Mouse (Mus musculus) embryonic facial prominence, embryonic 12.5 days (tissue): ENCODE data around the gene Tns4. TPM values are rescaled to one million over a fixed set of nuclear protein-coding genes. Genes with fewer than 3 reads are reported as not detected.
A peak's percentile ranks its signal among the peaks of the same experiment; 100 is the strongest.

ENCODE experiments used
- ATAC-seq: fragments of 200-750 bp; cut with Nextera tagmentation; 2 replicates; pipeline ENCODE4 v1.8.0; 2017; ENCODE audit not compliant: insufficient number of reproducible peaks, insufficient read depth, low FRiP score, low TSS enrichment
- H3K27ac ChIP-seq: fragments of 300-500 bp; sonication (generic); 2 replicates; pipeline ENCODE4 v1.5.1; 2016; ENCODE audit warnings: mild to moderate bottlenecking
- H3K27me3 ChIP-seq: fragments of 300-500 bp; sonication (generic); 2 replicates; pipeline ENCODE4 v1.6.1; 2016; ENCODE audit warnings: mild to moderate bottlenecking, moderate library complexity
- H3K36me3 ChIP-seq: fragments of 300-500 bp; sonication (generic); 2 replicates; pipeline ENCODE4 v1.6.1; 2016; ENCODE audit warnings: mild to moderate bottlenecking
- H3K4me1 ChIP-seq: fragments of 300-500 bp; sonication (generic); 2 replicates; pipeline ENCODE4 v1.6.1; 2016
- H3K4me2 ChIP-seq: fragments of 300-500 bp; sonication (generic); replicated peaks from 2 replicates; pipeline ENCODE4 v1.6.1; 2016; ENCODE audit warnings: mild to moderate bottlenecking, moderate library complexity
- H3K4me3 ChIP-seq: fragments of 300-500 bp; sonication (generic); 2 replicates; pipeline ENCODE4 v1.5.1; 2016; ENCODE audit warnings: mild to moderate bottlenecking
- H3K9ac ChIP-seq: fragments of 300-500 bp; sonication (generic); 2 replicates; pipeline ENCODE4 v1.6.1; 2016; ENCODE audit warnings: mild to moderate bottlenecking, moderate library complexity
- H3K9me3 ChIP-seq: fragments of 300-500 bp; sonication (generic); 2 replicates; pipeline ENCODE4 v1.6.1; 2016; ENCODE audit warnings: mild to moderate bottlenecking, moderate library complexity
- WGBS: fragments of 180-500 bp; shearing (Covaris S2); methylation state at CpG from one replicate; pipeline ENCODE4 v1.1.7; 2016; 5-methylcytosine and 5-hydroxymethylcytosine counted together
- polyA plus RNA-seq: library from polyadenylated mRNA; unstranded; fragments of >200 nt; fragmentation: Nextera tagmentation; extraction: Ambion mirVana; gene quantifications from 2 replicates; pipeline ENCODE4 v1.2.1, GENCODE M21; 2016

Tns4 gene
- polyA plus RNA-seq, 1 experiment from 2014 or later = 0.28 TPM

DNA sequence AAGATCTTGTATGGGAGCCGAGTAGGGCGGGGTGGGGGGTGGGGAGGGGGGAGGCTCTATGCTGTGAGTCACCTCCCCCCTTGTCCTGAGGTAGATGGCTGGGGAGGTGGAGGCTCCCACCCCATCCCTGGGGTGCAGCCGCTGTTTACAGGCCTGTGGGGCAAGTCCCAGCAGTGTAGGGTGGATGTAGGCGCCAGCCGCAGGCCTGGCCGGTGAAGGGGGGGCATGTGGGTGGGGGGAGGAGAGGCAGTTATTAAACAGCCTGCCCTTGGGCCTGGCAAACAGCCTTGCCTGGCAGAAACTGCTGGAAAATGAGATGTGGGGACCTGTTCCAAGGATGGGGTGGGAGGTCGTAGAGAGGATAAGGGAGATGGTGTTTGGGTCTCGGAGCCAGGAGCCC is 7.0 kb downstream of the Tns4 start:
- Histone ChIP-seq H3K4me3 (no peak overlapping the region), H3K36me3 (no peaks in the 10 kb centered on the region), H3K4me1 (peaks cover 29% of the 10 kb centered on the region), H3K4me2 (no peak overlapping the region), H3K9ac (no peak overlapping the region), H3K27me3 (no peaks in the 10 kb centered on the region), H3K27ac (peak overlapping the region; percentile 26; the same call in 1 of the 2 replicates), H3K9me3 (no peaks in the 10 kb centered on the region)
- 50% methylated on average over 8 of the region's 8 CpGs for WGBS
- ATAC-seq = no peak

DNA sequence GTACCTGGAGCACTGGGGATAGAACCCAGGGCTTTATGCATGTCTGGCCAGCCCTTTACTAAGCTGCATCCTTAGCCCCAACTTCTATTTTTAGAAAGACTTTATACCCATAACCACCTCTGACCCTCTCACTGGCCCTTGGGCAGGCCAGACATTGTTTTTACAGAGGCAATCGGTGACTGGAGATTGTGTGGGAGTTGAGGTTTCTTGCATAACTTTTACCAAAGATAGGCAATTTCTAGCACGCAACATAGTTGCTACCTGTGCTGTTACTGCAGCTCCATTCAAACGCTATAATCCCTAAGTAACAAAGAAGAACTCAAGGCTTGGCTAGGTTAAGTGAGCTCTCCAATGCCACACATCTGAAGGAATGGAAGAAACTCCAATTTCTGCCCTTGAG is 7.5 kb downstream of the Tns4 start:
- H3K4me2 ChIP-seq = no peak overlapping the region
- H3K4me1 ChIP-seq = peaks cover 29% of the 10 kb centered on the region
- H3K27me3 ChIP-seq = no peaks in the 10 kb centered on the region
- no peak for ATAC-seq
- peak overlapping the region; percentile 26; the same call in 1 of the 2 replicates for H3K27ac ChIP-seq
- 59% methylated on average over 3 of the region's 3 CpGs for WGBS
- H3K36me3 ChIP-seq = no peaks in the 10 kb centered on the region
- H3K4me3 ChIP-seq = no peak overlapping the region
- H3K9ac ChIP-seq = no peak overlapping the region
- H3K9me3 ChIP-seq = no peaks in the 10 kb centered on the region

DNA sequence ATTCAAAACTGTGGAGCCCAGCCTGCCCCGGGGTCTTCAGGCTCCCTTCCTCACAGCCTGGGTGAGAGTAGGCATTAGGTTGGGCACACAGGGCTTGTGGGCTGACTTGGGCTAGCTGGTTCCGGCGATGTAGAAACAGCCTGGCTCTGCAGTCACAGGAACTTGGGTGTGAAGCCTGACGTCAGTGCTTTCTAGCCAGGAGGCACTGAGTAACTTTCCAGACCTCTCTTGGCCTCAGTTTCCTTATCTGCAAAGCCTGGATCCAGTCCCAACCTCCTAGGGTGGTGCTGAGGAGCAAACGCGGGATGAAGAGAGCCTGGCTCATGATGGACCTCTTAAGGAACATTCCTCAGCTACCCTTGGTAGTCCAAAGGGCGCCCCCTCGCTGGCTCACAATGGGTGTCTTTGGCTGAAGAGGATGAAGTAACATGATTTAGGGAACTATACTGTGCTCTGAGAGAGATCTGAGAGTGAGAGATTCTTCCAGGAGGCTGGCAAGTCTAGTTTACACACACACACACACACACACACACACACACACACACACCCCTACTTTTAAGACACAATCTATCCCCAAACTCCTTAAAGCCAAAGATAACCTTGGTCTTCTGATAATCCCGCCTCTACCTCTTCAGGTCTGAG is 8.1 kb downstream of the Tns4 start:
- no peak overlapping the region for H3K4me2 ChIP-seq
- peaks cover 29% of the 10 kb centered on the region for H3K4me1 ChIP-seq
- no peaks in the 10 kb centered on the region for H3K36me3 ChIP-seq
- no peak overlapping the region for H3K4me3 ChIP-seq
- no peak overlapping the region for H3K27ac ChIP-seq
- WGBS = 86% methylated on average over 9 of the region's 9 CpGs
- H3K27me3 ChIP-seq = no peaks in the 10 kb centered on the region
- no peak for ATAC-seq
- no peak overlapping the region for H3K9ac ChIP-seq
- H3K9me3 ChIP-seq = no peaks in the 10 kb centered on the region

DNA sequence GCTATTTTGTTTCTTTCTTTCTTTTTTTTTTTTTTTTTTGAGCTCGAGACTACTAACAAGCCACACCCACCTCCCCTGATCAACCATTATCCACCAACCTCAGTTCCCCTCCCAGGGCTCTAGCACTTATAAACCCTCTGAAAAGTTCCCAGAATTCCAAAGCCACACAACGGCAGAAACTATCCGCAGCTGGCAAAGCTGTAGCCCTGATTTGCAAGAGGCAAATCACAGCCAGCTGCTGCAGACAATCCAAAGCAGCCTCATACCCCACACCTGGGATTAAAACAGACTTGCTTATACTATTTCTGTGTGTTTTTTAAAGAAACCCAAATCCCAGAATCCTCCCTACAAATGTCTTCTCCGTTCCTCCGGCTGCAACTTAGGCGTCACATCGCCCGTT is 11.2 kb downstream of the Tns4 start:
- WGBS = 56% methylated on average over 8 of the region's 8 CpGs
- Histone ChIP-seq H3K9ac (no peak overlapping the region), H3K4me1 (peaks cover 56% of the 10 kb centered on the region), H3K4me3 (no peak overlapping the region), H3K27ac (peak overlapping the region; percentile 85), H3K36me3 (no peaks in the 10 kb centered on the region), H3K9me3 (no peaks in the 10 kb centered on the region), H3K4me2 (no peak overlapping the region), H3K27me3 (no peaks in the 10 kb centered on the region)
- no peak for ATAC-seq

DNA sequence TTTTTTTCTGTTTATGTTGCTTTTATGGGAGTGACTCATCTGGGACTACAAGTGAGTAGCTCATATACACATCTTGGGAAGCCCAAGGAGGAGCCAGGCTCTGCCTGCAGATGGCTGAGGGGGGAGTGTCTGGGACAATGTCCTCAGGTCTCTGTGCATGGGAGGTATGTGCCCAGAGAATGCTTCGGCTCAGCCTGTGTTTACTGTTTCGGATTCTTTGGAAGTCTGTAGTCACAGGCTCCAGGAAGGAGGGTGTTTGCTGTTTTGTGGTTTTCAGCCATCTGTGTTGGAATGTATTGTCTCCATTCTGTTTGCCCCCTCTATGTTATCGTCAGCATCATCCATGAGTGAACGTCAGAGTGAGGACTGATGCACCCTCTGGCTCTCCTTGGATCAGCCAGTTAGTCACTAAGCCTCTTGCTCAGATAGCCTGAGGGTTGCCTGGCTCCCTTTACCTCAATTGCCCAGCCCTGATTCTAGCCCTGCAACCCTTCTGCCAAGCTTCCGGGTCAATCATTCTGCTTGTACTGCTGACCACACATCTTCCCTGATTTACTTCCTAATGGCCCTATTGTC is 12.3 kb downstream of the Tns4 start:
- Histone ChIP-seq H3K9ac (no peak overlapping the region), H3K27me3 (no peaks in the 10 kb centered on the region), H3K4me1 (peaks cover 58% of the 10 kb centered on the region), H3K4me3 (no peak overlapping the region), H3K36me3 (no peaks in the 10 kb centered on the region), H3K9me3 (no peaks in the 10 kb centered on the region), H3K4me2 (no peak overlapping the region), H3K27ac (peak overlapping the region; percentile 85; the same call in 1 of the 2 replicates)
- WGBS = 61% methylated on average over 5 of the region's 5 CpGs
- ATAC-seq = no peak

DNA sequence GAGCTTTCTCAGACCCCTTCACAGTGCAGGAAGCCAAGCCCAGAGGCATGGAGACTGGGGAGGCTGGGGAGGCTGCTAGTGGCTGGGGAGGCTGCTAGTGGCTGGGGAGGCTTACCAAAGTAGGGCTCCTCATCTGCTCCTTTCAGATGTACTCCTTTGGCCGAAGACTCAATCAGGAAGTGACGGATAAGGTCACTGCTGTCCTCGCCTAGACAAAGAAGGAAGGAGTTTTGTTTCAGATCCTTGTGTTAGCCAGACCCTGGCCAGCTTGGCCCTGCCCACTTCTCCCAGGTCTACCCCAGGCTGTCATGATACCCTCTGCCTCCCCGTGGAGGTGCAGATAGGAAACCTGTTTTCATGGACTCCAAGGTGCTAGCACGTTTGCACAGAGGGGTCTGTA is 15.3 kb downstream of the Tns4 start:
- H3K4me1 ChIP-seq = peaks cover 67% of the 10 kb centered on the region
- no peaks in the 10 kb centered on the region for H3K36me3 ChIP-seq
- ATAC-seq = no peak
- H3K27ac ChIP-seq = peak overlapping the region; percentile 94
- no peak overlapping the region for H3K9ac ChIP-seq
- WGBS = 52% methylated on average over 5 of the region's 5 CpGs
- H3K27me3 ChIP-seq = no peaks in the 10 kb centered on the region
- no peak overlapping the region for H3K4me3 ChIP-seq
- H3K9me3 ChIP-seq = no peaks in the 10 kb centered on the region
- H3K4me2 ChIP-seq = no peak overlapping the region

DNA sequence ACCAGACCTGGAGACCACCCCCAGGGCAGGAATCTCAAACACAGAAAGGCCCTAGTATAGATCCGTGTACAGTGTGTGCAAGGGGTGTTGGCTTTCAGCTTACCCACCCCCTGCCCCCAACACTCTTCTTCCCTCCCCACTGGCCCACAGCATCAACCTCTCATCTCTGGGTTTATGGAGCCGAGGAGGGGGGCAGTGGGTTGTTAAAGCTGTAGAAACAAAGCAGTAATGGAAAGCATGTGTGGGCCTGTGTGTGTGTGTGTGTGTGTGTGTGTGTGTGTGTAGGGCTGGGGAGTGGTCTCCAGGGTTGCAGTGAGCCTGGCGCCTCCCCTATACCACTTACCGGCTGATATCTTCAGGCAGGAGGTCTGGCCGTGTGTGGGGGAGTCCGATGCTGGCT is 17.2 kb downstream of the Tns4 start:
- H3K36me3 ChIP-seq = no peaks in the 10 kb centered on the region
- H3K4me3 ChIP-seq = no peak overlapping the region
- 4% methylated on average over 6 of the region's 6 CpGs for WGBS
- H3K9ac ChIP-seq = no peak overlapping the region
- no peaks in the 10 kb centered on the region for H3K27me3 ChIP-seq
- H3K9me3 ChIP-seq = no peaks in the 10 kb centered on the region
- H3K4me1 ChIP-seq = peaks cover 58% of the 10 kb centered on the region
- peak overlapping the region; percentile 94 for H3K27ac ChIP-seq
- peak; percentile 94 for ATAC-seq
- peak overlapping the region; percentile 18 for H3K4me2 ChIP-seq

DNA sequence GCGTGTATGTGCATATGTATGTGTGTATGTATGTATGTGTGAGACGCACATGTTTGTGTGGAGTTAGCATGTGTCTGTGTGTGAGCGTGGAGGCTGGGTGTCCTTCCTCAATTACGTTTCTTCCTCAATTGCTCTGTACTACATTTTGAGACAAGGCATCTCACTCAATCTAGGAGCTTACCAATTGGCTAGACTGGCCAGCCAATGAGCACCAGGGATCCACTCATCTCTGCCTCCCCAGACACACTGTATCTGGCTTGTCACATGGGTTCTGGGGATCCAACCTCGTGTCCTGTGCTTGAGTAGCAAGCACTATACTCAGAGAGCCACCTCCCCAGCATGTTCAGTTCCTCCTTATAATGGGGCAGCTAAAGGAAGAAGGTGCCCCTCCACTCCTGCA is 20.7 kb downstream of the Tns4 start:
- Histone ChIP-seq H3K27me3 (no peaks in the 10 kb centered on the region), H3K9ac (no peak overlapping the region), H3K4me1 (peaks cover 49% of the 10 kb centered on the region), H3K4me2 (no peak overlapping the region), H3K9me3 (no peaks in the 10 kb centered on the region), H3K4me3 (no peak overlapping the region), H3K36me3 (no peaks in the 10 kb centered on the region), H3K27ac (no peak overlapping the region)
- WGBS = 84% methylated on average over 5 of the region's 5 CpGs
- no peak for ATAC-seq

DNA sequence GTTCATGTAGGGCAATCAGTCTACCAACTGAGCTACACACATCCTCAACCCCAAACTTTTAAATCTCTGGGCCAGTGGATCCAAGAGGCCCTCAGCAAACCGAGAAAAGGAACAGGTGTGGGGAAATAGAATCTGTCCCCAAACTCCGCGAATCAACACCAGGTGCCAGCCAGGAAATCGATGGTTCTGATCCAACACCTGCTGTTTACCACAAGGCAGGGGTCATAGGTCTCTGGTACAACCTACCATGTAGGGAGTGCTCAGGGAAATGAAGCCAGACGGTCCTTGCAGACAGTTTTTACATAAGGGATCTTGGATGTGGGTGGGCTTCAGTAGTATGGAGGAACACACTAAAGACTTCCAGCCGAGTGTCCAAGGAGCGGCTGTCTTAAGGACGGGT is 21.5 kb downstream of the Tns4 start:
- no peaks in the 10 kb centered on the region for H3K9me3 ChIP-seq
- H3K27me3 ChIP-seq = no peaks in the 10 kb centered on the region
- H3K4me2 ChIP-seq = no peak overlapping the region
- H3K36me3 ChIP-seq = no peaks in the 10 kb centered on the region
- WGBS = 80% methylated on average over 8 of the region's 8 CpGs
- H3K9ac ChIP-seq = no peak overlapping the region
- H3K4me3 ChIP-seq = no peak overlapping the region
- ATAC-seq = no peak
- H3K27ac ChIP-seq = no peak overlapping the region
- peaks cover 48% of the 10 kb centered on the region for H3K4me1 ChIP-seq

DNA sequence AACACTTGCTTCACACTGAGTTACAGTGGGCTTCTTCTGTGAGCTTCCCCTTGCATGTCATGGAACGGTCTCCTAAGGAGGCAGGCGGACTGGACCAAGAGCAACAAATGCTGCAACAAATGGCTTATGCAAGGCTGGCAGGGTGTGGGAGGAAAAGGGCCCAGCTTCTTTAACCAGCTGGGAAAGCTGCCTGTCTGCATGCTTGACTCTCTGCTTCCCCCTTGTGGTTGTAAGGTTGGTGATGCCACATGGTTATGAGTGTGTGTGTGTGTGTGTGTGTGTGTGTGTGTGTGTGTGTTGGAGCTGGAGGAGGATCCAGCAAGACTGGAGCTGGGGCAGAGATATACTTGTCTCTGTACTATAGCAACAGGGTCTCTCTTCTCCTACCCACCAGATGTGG is 23.1 kb downstream of the Tns4 start:
- peak overlapping the region; percentile 38; the same call in 1 of the 2 replicates for H3K27ac ChIP-seq
- H3K36me3 ChIP-seq = no peaks in the 10 kb centered on the region
- H3K9ac ChIP-seq = no peak overlapping the region
- no peaks in the 10 kb centered on the region for H3K27me3 ChIP-seq
- no peak overlapping the region for H3K4me3 ChIP-seq
- ATAC-seq = 0 out of 2 replicates have a peak, but pooled peaks have one; percentile 2
- no peaks in the 10 kb centered on the region for H3K9me3 ChIP-seq
- H3K4me2 ChIP-seq = no peak overlapping the region
- peaks cover 32% of the 10 kb centered on the region for H3K4me1 ChIP-seq
- 11% methylated on average over 2 of the region's 2 CpGs for WGBS

DNA sequence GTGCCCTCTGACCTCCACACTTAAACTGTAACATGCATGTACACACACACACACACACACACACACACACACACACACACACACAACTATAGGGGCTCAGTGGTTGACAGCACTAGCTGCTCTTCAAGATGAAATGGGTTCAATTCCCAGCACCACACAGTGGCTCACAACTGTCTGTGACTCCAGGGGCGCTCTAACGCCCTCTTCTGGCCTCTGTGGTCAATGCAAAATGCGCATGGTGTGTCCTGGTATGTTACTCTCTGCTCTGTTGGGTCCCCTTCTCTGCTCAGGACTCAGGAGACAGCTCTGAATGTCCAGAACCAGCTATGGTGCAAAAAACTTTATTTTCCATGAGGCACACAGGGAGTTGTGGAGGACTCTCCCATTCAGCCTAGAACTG is 23.8 kb downstream of the Tns4 start:
- 72% methylated on average over 3 of the region's 3 CpGs for WGBS
- H3K4me1 ChIP-seq = peaks cover 32% of the 10 kb centered on the region

DNA sequence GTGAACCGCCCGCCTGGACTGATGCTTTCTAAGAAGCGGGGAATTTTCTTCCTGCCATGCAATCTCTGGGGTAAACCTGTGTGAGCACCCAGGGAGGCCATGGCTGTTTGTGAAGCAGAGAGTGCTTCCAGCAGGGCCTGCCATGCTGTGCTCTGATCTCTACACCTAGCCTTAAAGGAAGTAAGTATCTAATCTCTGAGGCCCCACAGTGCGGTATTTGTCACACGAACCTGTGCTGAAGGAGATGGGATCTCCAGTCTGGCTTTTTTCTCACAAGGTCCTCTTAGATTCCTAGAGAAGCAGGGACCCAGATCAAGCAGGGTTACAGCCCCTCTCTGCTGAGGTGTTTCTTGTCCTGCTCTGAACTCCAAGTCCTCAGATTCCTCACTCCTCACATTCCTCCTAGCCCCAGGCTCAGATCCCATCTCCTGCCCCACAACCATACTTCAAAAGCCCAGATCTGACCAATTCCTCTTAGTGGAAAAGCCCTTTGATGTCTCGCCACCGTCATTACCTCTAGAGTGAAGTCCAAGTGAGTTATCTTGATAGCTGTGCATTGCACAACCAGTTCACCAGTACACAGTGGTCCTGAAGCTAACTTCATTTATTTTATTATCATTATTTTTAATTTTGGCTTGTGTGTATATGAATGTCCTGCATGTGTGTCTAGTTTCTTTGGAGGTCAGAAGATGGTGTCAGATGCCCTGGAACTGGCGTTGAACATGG is 25.5 kb downstream of the Tns4 start:
- ATAC-seq = no peak
- Histone ChIP-seq H3K9me3 (0 out of 2 replicates have a peak, but pooled peaks cover 6% of the 10 kb centered on the region), H3K36me3 (no peaks in the 10 kb centered on the region), H3K4me1 (peaks cover 29% of the 10 kb centered on the region), H3K27me3 (no peaks in the 10 kb centered on the region), H3K4me3 (no peak overlapping the region), H3K4me2 (no peak overlapping the region), H3K27ac (peak overlapping the region; percentile 50; the same call in 1 of the 2 replicates), H3K9ac (no peak overlapping the region)
- 30% methylated on average over 8 of the region's 8 CpGs for WGBS

More for the DNA sequence above, 23.8 kb downstream of the Tns4 start:
- 0 out of 2 replicates have a peak, but pooled peaks have one; percentile 1 for ATAC-seq
- peak overlapping the region; percentile 38; the same call in 1 of the 2 replicates for H3K27ac ChIP-seq
- H3K27me3 ChIP-seq = no peaks in the 10 kb centered on the region
- H3K36me3 ChIP-seq = no peaks in the 10 kb centered on the region
- no peaks in the 10 kb centered on the region for H3K9me3 ChIP-seq
- no peak overlapping the region for H3K4me2 ChIP-seq
- no peak overlapping the region for H3K9ac ChIP-seq
- no peak overlapping the region for H3K4me3 ChIP-seq
